Mouse (Mus musculus): Measurements from ENCODE around the gene Syt7.

DNA sequence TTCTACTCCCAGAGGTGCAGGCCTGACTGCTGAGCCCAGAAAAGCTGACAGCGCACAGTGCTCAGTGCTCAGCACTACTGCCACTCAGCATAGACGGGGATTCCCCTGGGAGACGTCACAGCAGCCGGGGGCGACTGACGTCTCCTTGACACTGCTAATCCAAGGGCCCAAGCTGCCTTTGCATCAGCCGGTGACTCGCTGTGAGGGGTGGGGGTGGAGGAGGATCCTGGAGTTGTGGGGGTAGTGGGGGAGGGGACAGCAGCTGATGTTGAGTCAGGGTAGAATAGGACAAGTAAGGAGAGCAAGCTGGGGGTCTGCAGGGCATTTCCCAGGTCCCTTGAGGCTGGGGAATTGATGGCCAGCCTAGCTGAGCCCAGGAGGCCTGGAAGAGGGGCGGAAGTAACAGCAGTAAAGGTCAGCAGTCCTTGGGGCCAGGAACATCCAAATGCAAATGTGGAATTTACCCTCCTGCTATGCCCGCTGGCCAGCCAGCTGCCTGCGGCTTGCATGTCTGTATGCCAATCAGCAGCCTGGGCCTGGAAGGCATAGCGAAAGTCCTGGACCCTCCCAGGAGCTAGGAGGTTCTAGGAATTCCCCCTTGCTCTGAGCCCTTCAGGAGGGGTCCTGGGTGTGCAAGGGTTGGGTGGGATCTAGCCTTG lies 31.9 kb upstream of the Syt7 start:
- TF ChIP-seq CTCF (IDR thresholded peaks at IDR 0.05; ENCODE audit: extremely low read depth, insufficient read length, insufficient replicate concordance, low read depth, low read length) = no peak
- no peak for TF ChIP-seq POLR2A (IDR thresholded peaks at IDR 0.05; ENCODE audit: low read depth, low read length)

Data from small intestine, adult 2 months (tissue).